Mouse (Mus musculus) CH12F3 (cell line): ENCODE data around the gene Kif6.

Source experiments
- in situ Hi-C: fragments of 300-500 bp; cut with MboI; formaldehyde crosslinking; loops from 2 replicates; pipeline ENCODE4 v1.14.3; 2020; ENCODE audit warnings: low sequenced_read_pairs

The Kif6 gene

DNA sequence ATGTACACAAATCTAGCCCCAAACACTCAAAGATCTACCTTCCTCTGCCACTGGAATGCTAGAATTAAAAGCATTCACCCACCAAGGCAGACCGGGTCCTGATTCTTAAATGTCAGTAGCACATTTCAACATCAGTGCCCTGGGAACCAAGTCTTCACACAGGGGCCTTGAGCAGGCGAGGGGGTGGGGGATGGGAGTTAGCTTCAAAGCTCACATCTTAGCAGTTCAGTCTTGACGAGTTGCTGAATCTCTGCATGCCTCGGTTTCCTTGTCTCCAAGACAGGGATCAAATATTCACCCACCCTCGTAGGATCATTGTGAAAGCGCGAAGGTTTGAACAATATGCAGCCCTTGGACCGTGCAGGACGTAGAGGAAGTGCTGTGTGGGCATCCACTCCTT lies 172.4 kb downstream of the Kif6 start:
- in situ Hi-C loops = no loop called here

DNA sequence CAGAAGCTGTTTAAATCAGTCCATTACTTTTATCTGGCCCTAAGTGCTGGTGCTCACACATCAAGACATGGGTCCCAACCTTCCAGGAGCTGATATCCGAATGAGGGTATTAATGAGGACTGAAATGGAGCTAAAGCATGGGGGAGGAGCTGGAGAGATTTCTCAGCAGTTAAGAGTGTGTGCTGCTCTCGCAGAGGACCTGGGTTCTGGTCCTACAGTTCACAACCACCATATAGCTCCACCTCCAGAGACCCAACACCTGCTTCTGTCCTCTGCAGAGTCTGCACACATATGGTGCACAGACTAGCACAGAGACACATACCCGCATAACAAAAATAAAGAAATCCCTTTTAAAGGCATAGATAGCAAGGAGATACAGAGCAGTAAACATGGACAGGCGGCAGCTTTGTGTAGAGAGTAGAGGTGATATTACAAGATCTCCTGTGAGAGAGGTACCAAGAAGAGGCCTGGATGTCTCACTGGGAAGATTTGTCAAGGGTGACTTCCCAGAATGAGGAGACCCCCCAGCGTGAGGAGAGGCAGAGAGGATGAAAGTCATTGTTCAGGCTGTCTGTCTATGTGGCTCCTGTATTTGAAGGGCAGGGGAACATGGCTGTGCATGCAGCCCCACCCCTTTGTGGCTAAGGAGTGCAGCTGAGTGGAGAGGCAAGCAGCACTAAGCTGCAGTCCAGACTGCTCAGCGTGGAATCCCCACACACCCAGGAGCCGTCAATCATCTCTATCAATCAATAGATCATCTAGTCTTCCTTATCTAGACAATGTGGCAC lies 173.4 kb downstream of the Kif6 start:
- in situ Hi-C loops = no loop called here

DNA sequence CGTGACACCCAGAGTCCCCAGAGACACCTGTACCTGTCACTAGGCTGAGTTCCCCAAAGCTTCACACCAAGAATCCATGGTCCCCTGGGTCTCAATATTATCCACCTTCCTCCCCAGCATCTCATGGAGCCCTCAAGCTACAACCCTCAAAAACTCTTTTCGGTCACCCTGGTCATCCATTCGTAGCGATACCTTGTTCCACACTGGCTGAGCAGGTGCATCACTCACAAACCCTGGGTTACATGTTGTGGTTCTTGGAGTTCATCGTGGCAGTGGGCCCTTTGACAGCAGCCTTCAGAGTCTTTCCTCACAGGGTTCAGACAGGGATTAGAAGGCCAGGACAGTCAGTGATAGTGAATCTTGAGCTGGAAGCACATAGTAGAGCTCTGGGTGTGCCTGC lies 176.6 kb downstream of the Kif6 start:
- in situ Hi-C loops = no loop called here

DNA sequence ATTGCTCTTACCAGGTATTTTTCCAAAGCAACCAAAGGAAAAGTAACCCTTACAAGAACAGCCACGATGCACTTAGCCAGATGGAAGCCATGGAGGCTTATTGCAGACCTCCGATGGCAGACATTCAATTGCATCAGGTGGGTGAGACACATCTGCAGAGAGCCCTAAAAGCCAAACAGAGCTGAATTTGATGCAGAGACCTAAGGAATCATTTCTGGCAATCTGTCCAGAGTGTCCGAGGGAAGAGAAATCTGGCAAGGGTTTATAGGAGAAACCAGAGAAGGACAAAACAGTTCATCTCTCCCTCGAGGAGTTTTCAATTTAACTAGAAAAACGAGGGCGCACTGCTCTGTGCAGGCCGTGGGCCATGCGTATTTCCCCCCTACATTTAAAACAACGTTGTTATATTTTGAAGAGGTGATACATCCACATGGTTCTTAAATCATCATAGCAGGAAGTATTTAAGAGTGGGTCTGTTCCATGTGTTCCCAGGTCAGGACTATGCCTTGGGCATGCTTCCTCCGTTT lies 177.3 kb downstream of the Kif6 start:
- in situ Hi-C loops = no loop called here

DNA sequence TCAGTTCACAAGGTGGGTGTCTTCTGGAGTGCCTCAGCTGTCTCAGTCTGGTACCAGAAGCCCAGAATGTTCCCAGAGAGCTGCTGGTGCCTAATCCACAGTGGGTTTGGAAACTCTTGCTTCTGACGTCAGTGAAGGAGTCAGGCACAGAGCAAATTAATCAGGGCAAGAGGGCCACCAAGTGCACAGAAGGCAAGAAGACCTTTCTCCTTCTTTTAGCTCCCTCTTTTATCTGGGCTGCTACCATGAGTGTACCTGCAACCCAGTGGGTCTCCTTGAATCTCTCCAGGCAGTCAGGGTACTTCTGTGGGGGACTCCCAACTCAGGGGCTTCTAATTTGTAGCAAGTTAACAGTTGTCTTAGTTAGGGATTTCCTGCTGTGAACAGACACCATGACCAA lies 178.0 kb downstream of the Kif6 start:
- in situ Hi-C loops = no loop called here

DNA sequence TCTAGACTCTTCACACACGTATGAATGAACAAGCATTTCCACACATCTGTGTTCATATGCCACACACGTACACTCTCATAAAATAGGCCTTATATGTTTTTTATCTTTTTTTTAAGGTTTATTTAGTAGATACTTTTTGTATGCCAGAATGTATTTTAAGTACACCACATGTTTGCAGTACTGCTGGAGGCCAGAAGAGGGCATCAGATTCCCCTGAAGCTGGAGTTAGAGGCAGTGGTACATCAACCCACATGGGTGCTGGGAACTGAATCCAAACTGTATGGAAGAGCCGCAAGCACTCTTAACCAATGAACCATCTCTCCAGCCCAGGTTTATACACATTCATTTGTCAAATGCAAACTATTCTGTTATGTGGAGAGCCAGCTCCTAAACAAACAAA lies 179.0 kb downstream of the Kif6 start:
- in situ Hi-C loops = no loop called here

DNA sequence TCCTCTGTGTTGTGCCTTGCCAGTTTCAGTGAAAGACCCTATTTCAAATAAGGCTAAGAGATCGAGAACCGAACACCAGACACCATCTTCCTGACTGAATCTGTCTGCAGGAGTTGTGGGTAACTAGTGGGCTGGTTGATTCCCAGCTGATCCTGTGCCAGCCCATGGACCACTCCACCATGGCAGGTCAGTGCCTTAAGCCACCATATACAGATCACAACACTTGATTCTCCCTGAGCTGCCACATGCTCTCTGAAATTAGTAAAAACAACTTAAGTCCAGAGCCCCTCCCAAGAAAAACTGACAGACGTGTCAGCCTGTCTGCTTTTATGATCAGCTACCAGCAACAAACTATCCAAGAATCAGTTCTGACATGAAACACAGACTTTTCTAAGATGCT lies 180.3 kb downstream of the Kif6 start:
- in situ Hi-C loops = no loop called here

DNA sequence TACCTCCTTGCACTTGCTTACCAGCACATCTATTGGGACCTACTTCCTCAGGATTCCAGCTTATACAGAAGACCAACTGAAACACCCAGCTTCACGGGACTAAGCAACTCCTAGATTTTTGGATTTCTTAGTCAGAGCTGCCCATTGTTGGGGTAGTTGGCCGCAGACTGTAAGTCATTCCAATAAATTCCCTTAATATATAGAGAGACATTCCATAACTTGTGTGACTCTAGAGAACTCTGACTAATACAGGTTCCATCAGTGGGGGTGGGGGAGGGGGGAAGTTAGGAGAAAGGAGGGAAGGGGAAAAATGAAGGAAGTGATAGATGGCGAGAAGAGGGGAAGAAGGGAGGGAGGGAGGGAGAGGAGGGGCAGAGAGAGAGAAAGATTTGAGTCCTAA lies 181.2 kb downstream of the Kif6 start:
- in situ Hi-C loops = no loop called here

DNA sequence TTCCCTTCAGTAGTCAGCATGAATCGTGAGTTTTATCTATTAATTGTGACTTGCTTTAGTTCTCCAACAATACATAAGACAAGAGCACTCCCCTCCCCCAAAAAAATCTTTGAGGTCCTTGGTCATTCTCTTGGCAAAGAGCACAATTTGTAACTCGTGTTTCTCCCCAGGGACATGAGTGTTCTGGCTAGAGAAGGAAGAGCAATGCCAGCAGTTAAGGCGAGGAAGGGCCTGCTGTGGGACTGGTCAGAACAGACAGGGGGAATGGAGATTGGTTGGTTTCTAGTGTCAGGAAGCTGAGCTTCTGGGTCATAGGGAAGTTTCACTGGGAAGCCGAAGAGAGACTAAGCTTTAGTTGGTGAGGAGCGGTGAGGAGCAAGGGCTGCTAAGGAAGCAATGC lies 184.2 kb downstream of the Kif6 start:
- in situ Hi-C loops = no loop called here

DNA sequence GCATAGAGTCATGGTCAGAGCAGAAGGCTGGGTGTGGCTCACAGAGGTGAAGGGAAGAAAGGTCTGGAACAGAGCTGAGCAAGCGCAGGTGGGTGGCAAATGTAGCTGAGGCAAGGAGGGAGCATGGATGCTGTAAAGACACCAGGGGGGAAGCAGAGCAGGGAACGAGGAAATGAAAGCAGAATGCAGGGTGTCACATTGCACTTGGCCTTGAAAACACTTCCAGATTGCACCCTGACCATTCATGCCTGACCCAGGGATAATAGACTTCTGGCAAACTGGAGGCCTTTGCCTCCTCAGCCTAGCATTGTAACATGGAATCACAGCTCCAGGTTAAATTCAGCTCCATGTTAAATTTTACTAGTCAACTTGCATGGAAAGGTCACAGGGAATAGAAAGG lies 185.2 kb downstream of the Kif6 start:
- in situ Hi-C loops = no loop called here

DNA sequence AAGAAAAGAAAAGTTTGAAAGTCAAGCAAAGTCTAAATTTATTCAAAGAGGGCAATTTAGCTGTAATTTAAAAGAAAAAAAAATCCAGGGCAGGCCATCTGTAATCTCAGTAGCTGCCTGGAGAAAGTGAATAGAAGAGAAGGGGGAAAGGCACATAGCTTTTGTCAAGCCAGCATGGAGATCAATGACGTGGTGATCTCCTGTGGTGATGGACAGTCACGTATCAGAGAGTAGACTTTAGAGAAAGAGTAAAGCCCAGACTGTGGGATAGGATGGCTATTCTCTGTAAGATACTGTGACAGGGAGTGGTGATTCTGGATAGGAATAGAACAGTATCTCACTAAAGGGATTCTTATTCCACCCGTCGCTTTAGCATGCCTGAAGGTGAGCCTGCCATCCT lies 192.5 kb downstream of the Kif6 start:
- in situ Hi-C loops = no loop called here

DNA sequence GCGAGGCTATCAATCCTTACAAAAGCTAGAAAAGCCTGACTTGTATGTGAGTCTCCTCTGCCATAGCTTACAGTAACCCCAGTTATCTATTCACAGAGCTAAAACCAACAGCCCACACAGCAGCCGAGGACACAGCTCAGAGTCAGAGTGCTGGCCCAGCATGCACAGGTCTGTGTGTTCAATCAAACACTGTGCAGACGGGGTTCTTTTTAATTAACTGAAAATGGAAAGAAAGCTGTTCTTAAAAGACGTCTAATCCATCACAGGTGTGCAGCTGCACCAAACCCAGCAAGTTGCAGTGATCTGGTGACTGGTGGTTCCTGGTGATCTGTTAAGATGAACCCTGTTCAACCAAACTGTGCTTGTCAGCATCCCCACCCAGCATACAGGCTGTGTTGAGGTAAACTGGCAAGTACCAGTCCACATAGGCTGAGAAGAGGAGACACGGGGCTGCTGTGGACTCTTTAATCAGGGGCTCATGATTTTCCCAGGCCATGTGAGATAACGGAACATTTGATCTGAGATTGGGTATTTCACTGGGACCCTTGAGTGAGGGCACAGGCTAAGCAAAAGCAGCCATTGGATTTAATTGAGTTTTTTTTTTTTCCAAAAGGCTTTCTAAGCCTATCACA lies 193.9 kb downstream of the Kif6 start:
- in situ Hi-C loops = no loop called here

DNA sequence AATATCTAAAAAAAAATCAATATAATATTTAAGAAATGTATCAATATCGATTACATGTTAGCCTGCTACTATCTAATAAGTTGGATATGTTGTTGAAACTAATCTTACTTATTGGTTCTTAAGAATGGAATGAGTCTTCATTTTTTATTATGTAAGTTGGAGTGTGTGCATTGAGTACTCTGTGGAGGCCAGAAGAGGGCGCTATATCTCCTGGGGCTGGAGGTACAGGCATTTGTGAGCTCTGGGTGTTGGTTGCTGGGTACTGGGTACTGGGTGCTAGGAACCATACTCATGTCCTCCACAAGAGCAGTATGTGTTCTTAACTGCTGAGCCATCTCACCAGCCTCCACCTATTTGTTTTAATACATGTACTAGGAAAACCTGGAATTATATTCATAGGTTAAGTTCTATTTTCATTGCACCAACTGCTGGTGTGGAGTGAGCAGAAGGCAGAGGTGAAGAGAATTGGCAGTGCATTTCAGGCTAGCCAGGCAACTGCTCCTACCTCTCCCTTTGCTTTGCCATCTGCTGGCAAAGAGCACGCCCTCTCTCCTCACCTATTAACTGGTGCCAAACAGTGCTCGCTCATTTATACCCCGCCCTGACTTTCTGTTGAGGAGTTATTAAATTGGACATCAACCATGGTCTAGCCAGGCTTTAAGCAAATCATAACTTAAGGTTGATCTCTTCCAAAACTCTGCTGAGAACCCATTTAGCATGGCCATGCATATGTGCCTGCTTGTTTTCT lies 199.1 kb downstream of the Kif6 start:
- in situ Hi-C loops = no loop called here

DNA sequence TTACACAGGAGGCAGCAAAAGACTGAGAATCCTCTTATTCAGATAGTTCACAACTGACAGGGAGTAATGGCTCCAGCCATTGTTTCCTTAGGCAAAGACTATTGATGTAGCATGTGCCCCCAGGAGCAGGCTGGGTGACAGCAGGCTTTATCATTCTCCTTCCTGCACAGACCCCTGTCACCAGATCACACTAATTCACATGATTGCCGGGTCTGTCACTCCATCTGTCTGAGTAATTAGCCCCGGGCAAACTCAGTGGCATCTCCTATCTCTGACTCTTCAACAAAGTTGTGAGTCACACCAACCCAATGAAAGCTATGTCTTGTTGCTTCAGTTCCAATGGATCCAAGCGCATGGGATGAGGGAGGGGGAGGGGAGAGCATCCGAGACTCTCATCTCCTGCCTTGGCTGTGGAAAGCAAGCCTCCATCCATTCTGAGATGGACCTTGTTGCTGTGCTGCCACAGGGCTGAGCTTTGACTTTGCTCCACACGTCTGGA lies 201.2 kb downstream of the Kif6 start:
- in situ Hi-C loops = no loop called here

DNA sequence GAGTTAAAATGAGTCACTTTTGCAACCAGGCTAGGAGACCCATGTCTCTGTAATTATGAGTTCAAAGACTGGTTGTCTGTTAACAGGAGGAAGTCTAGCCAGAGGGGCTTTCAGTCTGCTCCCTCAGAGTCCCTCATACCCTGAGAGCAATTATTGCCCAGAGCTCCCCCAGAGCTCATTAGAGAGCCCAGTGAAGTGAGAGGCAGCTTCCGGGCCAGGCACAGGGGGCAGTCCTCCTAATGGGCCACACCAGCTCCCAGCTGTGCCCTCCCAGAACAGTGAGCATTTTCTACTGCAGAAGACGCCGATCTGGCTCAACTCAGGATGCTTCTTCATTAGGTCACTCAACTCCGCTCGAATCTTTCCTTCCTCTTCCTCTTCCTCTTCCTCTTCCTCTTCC lies 201.8 kb downstream of the Kif6 start:
- in situ Hi-C loops = no loop called here

DNA sequence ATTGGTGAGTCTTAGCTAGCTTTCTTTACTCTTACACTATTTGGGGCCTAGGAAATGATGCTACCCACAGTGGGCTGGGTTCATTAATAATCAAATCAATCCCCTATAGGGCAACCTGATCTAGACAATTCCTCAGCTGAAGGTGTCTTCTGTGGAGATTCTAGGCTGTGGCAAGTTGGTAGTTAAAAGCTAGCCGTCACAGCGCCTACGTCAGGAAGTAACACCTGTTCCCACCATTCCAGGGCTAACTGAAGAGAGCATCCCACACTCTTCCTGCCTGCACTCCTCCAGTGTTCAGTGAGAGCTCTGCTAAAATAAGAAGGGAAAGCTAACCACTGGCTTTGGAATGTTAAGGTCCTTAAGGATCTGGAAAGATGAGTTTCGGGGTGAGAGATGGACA lies 205.3 kb downstream of the Kif6 start:
- in situ Hi-C loops = no loop called here

DNA sequence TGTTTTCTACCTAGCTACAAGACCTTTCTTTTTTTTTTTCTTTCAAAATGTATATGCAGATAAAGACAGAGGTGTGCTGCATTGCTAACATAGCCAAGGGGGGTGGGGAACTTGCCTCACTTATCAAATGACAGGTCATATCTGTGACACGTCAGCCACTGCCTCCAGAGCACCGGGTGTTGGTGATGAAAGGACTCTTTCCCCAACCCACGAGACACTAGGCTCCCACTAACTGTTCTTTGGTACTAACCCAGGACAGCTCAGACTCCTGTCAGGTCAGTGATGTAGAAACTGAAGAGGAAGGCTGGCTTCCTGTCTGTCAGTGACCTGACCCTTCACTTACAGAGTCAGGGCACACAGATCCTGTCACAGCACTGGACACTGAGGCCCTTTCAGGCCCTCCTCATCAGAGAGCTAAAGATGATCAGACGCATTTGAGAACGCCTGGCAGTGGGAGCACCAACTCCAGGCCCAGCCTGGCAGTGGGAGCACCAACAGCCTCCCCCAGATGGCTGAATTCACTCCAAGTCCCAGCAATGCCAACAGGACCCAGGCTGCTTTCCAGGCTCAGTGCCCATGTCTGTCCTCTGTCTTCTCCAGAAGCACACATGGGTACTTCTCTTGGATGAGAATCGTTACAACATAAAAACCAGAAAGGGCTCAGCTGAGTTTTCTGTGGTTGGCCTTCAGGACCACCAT lies 209.4 kb downstream of the Kif6 start:
- in situ Hi-C loops = no loop called here

DNA sequence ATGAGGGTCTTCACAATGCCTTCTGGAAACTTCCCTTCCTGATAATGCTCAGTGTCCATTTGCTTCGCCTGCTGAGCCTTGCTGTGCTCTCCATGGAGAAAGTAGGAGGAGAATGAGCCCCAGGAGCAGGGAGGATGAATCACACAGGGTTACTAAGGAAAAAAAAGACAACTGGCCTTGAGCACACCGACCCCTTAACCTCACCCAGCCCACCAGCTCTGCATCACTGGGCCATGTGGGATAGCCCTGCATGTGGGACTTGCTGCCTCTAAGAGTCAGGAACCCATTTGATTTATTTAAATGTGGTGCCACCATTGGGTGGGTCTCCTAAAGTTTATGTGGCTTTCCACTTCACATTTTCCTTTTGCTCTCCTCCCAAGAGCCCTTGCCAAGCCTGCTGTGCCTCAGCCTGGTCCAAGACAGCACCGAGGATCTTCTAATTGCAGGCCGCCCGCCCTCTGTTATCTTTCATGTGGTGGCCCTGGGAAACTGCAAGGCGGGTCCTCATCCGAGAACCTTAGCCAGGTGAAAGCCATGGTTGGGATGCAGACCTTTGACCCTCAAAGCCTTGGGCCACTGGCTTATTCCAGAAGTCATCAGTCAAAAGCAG lies 210.0 kb downstream of the Kif6 start:
- in situ Hi-C loops = no loop called here

DNA sequence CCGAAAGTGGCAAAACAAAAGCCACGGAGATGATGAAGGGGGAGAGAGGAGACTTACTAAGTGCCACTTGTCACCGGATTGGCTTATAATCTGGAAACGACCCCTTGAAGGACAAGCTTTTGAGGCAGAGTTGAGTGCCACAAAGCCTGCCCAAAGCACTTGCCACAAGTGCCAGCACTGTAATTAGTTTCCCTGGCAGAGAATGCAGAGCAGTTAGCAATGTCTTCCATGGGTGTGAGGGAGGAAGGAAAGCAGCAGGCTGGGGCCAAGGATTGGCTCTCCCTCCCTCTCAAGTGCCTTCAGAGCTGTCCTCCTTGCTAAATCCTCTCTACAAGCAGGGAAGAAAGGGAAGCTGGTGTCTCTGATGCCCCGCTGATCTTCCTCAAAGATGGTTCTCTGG lies 210.9 kb downstream of the Kif6 start:
- in situ Hi-C loops = no loop called here

DNA sequence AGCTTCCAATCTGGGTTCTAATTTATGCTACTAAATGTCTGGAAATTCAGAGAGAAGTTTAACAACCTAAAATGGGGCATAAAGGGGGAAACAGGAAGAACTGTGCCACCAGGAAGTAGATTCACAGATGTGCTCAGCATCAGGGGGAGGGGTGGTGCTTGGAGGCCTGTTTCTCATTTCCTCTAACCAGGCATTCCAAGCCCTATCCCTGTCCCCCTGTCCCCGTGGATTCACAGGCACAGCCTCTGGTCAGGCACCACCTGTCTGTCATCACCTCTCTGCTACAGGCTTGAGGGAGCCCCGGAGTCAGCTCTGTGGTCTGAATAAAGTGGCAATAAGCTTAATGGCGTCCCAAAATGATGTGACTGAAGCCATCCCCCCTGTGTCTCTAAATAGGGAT lies 216.8 kb downstream of the Kif6 start:
- in situ Hi-C loops = no loop called here
